Mouse (Mus musculus) urinary bladder, postnatal 0 days (tissue): Measurements from ENCODE around the gene Kif12. TPM values are rescaled to one million over a fixed set of nuclear protein-coding genes. Genes with fewer than 3 reads are reported as not detected.

ENCODE experiments used
- polyA plus RNA-seq: library from polyadenylated mRNA; unstranded; fragments of >200 nt; fragmentation: Nextera tagmentation; extraction: Ambion mirVana; gene quantifications from 2 replicates; pipeline ENCODE4 v1.2.1, GENCODE M21; 2015

Kif12 gene
- not detected in 2 replicates for polyA plus RNA-seq

GRCm38 (mm10) chr4:63171969-63172685 lies at the start of gene Kif12:
TSS of gene Kif12 (minus strand) at chr4:63172131.

GRCm38 (mm10) chr4:63213907-63214621 lies 42.1 kb upstream of the Kif12 start, which contains the start of gene Col27a1:
TSS of gene Col27a1 (plus strand) at chr4:63214004.

GRCm38 (mm10) chr4:63154699-63155098 lies 17.2 kb downstream of the Kif12 start, which contains the start of gene Ambp:
TSS of gene Ambp (minus strand) at chr4:63154799.

Other genes with a start within 250 kb of the Kif12 start
- gene Zfp618, start 206.6 kb downstream of the Kif12 start, polyA plus RNA-seq: 3.6 and 3.9 TPM in 2 replicates
- gene Ambp, start 17.3 kb downstream of the Kif12 start, polyA plus RNA-seq: 3.0 and 3.6 TPM in 2 replicates
- 4.6 and 6.2 TPM in 2 replicates for gene Col27a1, start 41.9 kb upstream of the Kif12 start, polyA plus RNA-seq
- 0.22 TPM in 1 of 2 replicates, not detected in the other for gene Orm1, start 172.4 kb upstream of the Kif12 start, polyA plus RNA-seq
- gene Orm3, start 184.0 kb upstream of the Kif12 start, polyA plus RNA-seq: not detected in 2 replicates
- gene Orm2, start 190.3 kb upstream of the Kif12 start, polyA plus RNA-seq: not detected in 2 replicates
- 2.3 and 3.2 TPM in 2 replicates for gene Akna, start 231.2 kb upstream of the Kif12 start, polyA plus RNA-seq